Mouse (Mus musculus): ENCODE results near the gene Ncapd3. TPM values are rescaled to one million over a fixed set of nuclear protein-coding genes. Genes with fewer than 3 reads are reported as not detected.

The Ncapd3 gene
- total and polyA plus RNA-seq, 3 experiments = 5.6 to 187 (median 75.6) TPM

DNA sequence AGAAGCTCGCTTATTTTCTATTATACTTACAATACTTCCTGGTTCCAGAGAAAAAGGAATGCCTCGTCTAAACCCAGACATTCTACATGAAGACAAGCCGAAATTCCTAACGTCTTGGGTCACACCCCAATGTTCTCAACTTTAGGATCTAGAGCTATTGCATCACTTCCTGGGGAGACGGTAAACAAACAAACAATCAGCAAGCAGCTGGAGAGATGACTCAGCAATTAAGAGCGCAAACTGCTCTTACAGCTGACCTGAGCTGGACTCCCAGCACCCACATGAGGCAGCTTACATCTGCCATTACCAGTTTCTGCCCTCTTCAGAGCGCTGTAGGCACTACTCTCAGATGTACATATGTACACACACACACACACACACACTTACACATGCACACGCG lies 91.3 kb downstream of the Ncapd3 start:
- DNase-seq (ENCODE audit: low spot score) (no peak), ATAC-seq (ENCODE audit: extremely low read depth, insufficient number of reproducible peaks, low FRiP score, poor library complexity, severe bottlenecking) (no peak)
- H3K27me3 ChIP-seq (ENCODE audit: insufficient read depth, low read length) = no peaks in the 10 kb centered on the region
- no peak overlapping the region for H3K4me3 ChIP-seq (ENCODE audit: low read depth, low read length)
- H3K4me1 ChIP-seq (ENCODE audit: insufficient read depth, low read depth, low read length) = no peaks in the 10 kb centered on the region
- TF ChIP-seq CTCF (IDR thresholded peaks at IDR 0.05; ENCODE audit: low read depth, low read length) (no peak), POLR2AphosphoS5 (IDR thresholded peaks at IDR 0.05; ENCODE audit: insufficient replicate concordance, low read depth, low read length) (no peak), GATA2 (IDR thresholded peaks at IDR 0.05; ENCODE audit: borderline replicate concordance, low read depth, low read length) (no peak), TAL1 (conservative IDR thresholded peaks at IDR 0.05; ENCODE audit: low read depth, low read length) (no peak), GATA1 (IDR thresholded peaks at IDR 0.05; ENCODE audit: borderline replicate concordance, low read length) (no peak)
- no peaks in the 10 kb centered on the region for H3K36me3 ChIP-seq (replicated peaks)
- no peaks in the 10 kb centered on the region for H3K9me3 ChIP-seq (replicated peaks)

DNA sequence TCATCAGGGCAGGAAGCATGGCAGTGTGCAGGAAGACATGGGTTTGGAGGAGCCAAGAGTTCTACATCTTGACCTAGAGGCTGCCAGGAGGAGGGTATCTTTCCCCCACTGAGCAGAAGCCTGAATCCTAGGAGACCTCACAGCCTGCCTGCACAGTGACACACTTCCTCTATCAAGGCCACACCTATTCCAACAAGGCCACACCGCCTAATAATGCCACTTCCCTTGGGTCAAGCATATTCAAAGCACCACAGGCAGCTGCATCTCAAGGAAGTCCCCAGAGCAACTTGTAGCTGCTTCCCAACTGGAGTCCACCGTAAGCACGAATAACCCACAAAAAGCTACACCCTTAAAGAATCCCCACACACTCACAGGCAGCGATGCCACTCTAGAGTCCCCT lies 92.1 kb downstream of the Ncapd3 start:
- no peak for ATAC-seq (ENCODE audit: extremely low read depth, insufficient number of reproducible peaks, low FRiP score, poor library complexity, severe bottlenecking)
- no peak for TF ChIP-seq POLR2AphosphoS5 (IDR thresholded peaks at IDR 0.05; ENCODE audit: insufficient replicate concordance, low read depth, low read length)
- no peak for TF ChIP-seq GATA1 (IDR thresholded peaks at IDR 0.05; ENCODE audit: borderline replicate concordance, low read length)
- TF ChIP-seq CTCF (IDR thresholded peaks at IDR 0.05; ENCODE audit: low read depth, low read length) = no peak
- TF ChIP-seq GATA2 (IDR thresholded peaks at IDR 0.05; ENCODE audit: borderline replicate concordance, low read depth, low read length) = no peak
- TF ChIP-seq TAL1 (conservative IDR thresholded peaks at IDR 0.05; ENCODE audit: low read depth, low read length) = no peak

DNA sequence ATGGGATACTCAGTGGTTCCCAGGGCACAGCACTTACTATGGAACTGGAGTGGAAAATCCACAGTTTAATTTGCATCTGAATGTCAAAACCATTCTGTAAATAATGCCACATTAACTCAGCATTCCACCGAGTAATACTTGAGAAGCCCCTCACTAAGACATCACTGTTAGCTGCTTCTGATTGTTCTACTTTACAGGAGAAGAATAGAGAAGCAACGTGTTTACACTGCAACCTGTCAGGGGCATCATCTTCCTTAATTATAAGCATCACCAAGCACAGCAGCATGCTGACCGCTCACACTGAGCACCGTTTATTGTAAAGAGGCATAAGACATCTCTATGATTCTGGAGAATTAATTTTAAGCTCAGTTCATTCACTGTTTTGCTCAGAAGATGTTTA lies 93.0 kb downstream of the Ncapd3 start:
- DNase-seq (ENCODE audit: low spot score) (no peak), ATAC-seq (ENCODE audit: extremely low read depth, insufficient number of reproducible peaks, low FRiP score, poor library complexity, severe bottlenecking) (no peak)
- no peak for TF ChIP-seq POLR2AphosphoS5 (IDR thresholded peaks at IDR 0.05; ENCODE audit: insufficient replicate concordance, low read depth, low read length)
- no peak for TF ChIP-seq GATA1 (IDR thresholded peaks at IDR 0.05; ENCODE audit: borderline replicate concordance, low read length)
- TF ChIP-seq GATA2 (IDR thresholded peaks at IDR 0.05; ENCODE audit: borderline replicate concordance, low read depth, low read length) = no peak
- no peak for TF ChIP-seq CTCF (IDR thresholded peaks at IDR 0.05; ENCODE audit: low read depth, low read length)
- no peak for TF ChIP-seq TAL1 (conservative IDR thresholded peaks at IDR 0.05; ENCODE audit: low read depth, low read length)
- no peaks in the 10 kb centered on the region for H3K27me3 ChIP-seq (ENCODE audit: insufficient read depth, low read length)
- H3K9me3 ChIP-seq (replicated peaks) = no peaks in the 10 kb centered on the region
- H3K4me1 ChIP-seq (ENCODE audit: insufficient read depth, low read depth, low read length) = no peaks in the 10 kb centered on the region
- no peak overlapping the region for H3K4me3 ChIP-seq (ENCODE audit: low read depth, low read length)
- no peaks in the 10 kb centered on the region for H3K36me3 ChIP-seq (replicated peaks)

More for the DNA sequence above, 92.1 kb downstream of the Ncapd3 start:
- Histone ChIP-seq H3K9me3 (replicated peaks) (no peaks in the 10 kb centered on the region), H3K27me3 (ENCODE audit: insufficient read depth, low read length) (no peaks in the 10 kb centered on the region), H3K4me3 (ENCODE audit: low read depth, low read length) (no peak overlapping the region), H3K4me1 (ENCODE audit: insufficient read depth, low read depth, low read length) (no peaks in the 10 kb centered on the region), H3K36me3 (replicated peaks) (no peaks in the 10 kb centered on the region)
- no peak for DNase-seq (ENCODE audit: low spot score)

DNA sequence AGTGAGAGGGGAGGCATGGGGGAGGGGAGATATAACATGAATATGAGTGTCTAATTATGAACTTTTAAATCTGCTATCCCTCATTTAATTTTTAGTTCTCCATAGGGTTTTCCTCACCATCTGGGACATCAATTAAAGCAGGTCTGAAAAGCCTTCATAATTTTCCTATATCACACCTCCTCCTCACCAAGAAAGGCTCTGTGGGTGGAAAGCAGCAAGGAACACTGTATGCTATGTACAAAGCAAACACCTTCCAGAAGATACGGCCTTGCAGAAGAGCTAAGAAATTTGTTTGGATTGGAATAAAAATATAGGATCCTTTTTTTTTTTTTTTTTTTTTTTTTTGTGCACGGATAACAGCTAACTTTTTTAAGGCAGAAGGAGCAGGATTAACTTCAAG lies 94.0 kb downstream of the Ncapd3 start:
- DNase-seq (ENCODE audit: low spot score) = no peak
- no peaks in the 10 kb centered on the region for H3K36me3 ChIP-seq (replicated peaks)
- ATAC-seq (ENCODE audit: extremely low read depth, insufficient number of reproducible peaks, low FRiP score, poor library complexity, severe bottlenecking) = no peak
- no peaks in the 10 kb centered on the region for H3K4me1 ChIP-seq (ENCODE audit: insufficient read depth, low read depth, low read length)
- H3K27me3 ChIP-seq (ENCODE audit: insufficient read depth, low read length) = no peaks in the 10 kb centered on the region
- TF ChIP-seq CTCF (IDR thresholded peaks at IDR 0.05; ENCODE audit: low read depth, low read length) (no peak), GATA1 (IDR thresholded peaks at IDR 0.05; ENCODE audit: borderline replicate concordance, low read length) (no peak)
- no peaks in the 10 kb centered on the region for H3K9me3 ChIP-seq (replicated peaks)
- H3K4me3 ChIP-seq (ENCODE audit: low read depth, low read length) = no peak overlapping the region

DNA sequence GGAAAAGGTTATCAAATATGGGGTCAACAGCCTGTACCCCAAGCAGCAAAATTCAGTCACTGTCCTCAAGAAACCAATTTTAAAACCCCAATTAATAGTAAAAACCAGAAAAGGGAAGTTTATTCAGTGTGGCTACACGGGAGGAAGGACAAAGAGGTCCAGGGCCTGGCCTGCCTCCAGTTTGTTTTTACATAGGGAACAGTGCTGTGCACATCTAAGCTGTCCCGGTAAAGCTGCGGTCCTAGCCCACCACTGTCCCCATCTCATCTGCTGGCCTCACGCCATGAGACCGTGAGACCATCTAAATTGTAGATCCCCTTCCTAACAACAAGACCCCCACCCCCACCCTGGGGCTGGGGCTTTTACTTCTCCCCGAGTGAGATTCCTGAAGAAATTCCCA lies 95.5 kb downstream of the Ncapd3 start:
- Histone ChIP-seq H3K9me3 (replicated peaks) (no peaks in the 10 kb centered on the region), H3K27me3 (ENCODE audit: insufficient read depth, low read length) (no peaks in the 10 kb centered on the region), H3K4me1 (ENCODE audit: insufficient read depth, low read depth, low read length) (no peaks in the 10 kb centered on the region), H3K4me3 (ENCODE audit: low read depth, low read length) (no peak overlapping the region), H3K36me3 (replicated peaks) (no peaks in the 10 kb centered on the region)
- ATAC-seq (ENCODE audit: extremely low read depth, insufficient number of reproducible peaks, low FRiP score, poor library complexity, severe bottlenecking) (no peak), DNase-seq (ENCODE audit: low spot score) (no peak)
- TF ChIP-seq POLR2AphosphoS5 (IDR thresholded peaks at IDR 0.05; ENCODE audit: insufficient replicate concordance, low read depth, low read length) (no peak), GATA1 (IDR thresholded peaks at IDR 0.05; ENCODE audit: borderline replicate concordance, low read length) (no peak), TAL1 (conservative IDR thresholded peaks at IDR 0.05; ENCODE audit: low read depth, low read length) (no peak), CTCF (IDR thresholded peaks at IDR 0.05; ENCODE audit: low read depth, low read length) (no peak), GATA2 (IDR thresholded peaks at IDR 0.05; ENCODE audit: borderline replicate concordance, low read depth, low read length) (no peak)

DNA sequence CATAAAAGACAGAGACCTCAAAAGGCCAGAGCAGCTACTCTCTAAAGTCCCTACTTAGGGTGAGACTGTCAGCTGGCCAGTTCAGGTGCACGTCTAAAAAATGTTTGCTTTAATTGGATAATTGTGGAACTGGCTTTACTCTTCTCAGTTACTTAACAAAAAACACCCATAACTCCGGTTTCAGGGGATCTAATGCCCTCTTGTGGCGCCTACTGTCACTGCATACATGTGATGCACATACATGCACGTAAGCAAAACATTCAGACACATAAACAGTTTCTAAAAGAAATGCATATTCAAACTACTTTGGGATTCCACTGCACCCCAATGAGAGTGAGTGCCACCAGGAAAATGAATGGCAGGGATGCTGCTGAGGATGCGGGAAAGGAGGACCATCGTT lies 96.6 kb downstream of the Ncapd3 start:
- TF ChIP-seq POLR2AphosphoS5 (IDR thresholded peaks at IDR 0.05; ENCODE audit: insufficient replicate concordance, low read depth, low read length) (no peak), CTCF (IDR thresholded peaks at IDR 0.05; ENCODE audit: low read depth, low read length) (no peak), TAL1 (conservative IDR thresholded peaks at IDR 0.05; ENCODE audit: low read depth, low read length) (no peak), GATA1 (IDR thresholded peaks at IDR 0.05; ENCODE audit: borderline replicate concordance, low read length) (no peak), GATA2 (IDR thresholded peaks at IDR 0.05; ENCODE audit: borderline replicate concordance, low read depth, low read length) (no peak)
- ATAC-seq (ENCODE audit: extremely low read depth, insufficient number of reproducible peaks, low FRiP score, poor library complexity, severe bottlenecking) = no peak
- Histone ChIP-seq H3K36me3 (replicated peaks) (no peaks in the 10 kb centered on the region), H3K4me3 (ENCODE audit: low read depth, low read length) (no peak overlapping the region), H3K4me1 (ENCODE audit: insufficient read depth, low read depth, low read length) (no peaks in the 10 kb centered on the region), H3K9me3 (replicated peaks) (no peaks in the 10 kb centered on the region), H3K27me3 (ENCODE audit: insufficient read depth, low read length) (no peaks in the 10 kb centered on the region)
- DNase-seq (ENCODE audit: low spot score) = no peak

DNA sequence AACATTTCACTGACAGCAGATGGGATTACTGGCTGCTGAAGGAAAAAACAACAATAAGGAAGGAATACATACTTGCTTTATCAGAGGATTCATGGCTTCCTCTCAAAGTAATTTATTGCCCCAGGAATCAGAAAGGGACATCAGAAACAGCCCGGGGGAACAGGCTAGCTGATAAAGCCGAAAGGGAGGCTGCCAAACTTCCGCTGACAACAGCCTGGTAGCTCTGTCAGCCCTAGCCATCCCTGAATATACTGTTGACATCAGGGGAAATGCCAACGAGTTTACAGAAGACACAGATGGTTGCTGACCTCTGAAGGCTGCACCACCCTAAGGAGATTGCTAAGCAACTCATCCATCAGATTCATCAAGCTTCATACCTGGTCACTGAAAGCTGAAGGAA lies 98.7 kb downstream of the Ncapd3 start:
- Histone ChIP-seq H3K27me3 (ENCODE audit: insufficient read depth, low read length) (no peaks in the 10 kb centered on the region), H3K36me3 (replicated peaks) (no peaks in the 10 kb centered on the region), H3K4me3 (ENCODE audit: low read depth, low read length) (no peak overlapping the region), H3K9me3 (replicated peaks) (no peaks in the 10 kb centered on the region), H3K4me1 (ENCODE audit: insufficient read depth, low read depth, low read length) (no peaks in the 10 kb centered on the region)
- ATAC-seq (ENCODE audit: extremely low read depth, insufficient number of reproducible peaks, low FRiP score, poor library complexity, severe bottlenecking) (no peak), DNase-seq (ENCODE audit: low spot score) (no peak)
- TF ChIP-seq POLR2AphosphoS5 (IDR thresholded peaks at IDR 0.05; ENCODE audit: insufficient replicate concordance, low read depth, low read length) = no peak
- no peak for TF ChIP-seq CTCF (IDR thresholded peaks at IDR 0.05; ENCODE audit: low read depth, low read length)
- no peak for TF ChIP-seq TAL1 (conservative IDR thresholded peaks at IDR 0.05; ENCODE audit: low read depth, low read length)
- TF ChIP-seq GATA2 (IDR thresholded peaks at IDR 0.05; ENCODE audit: borderline replicate concordance, low read depth, low read length) = no peak
- no peak for TF ChIP-seq GATA1 (IDR thresholded peaks at IDR 0.05; ENCODE audit: borderline replicate concordance, low read length)

Data from G1E (cell line).